Mouse (Mus musculus): ENCODE measurements around the gene Necab3. TPM values are rescaled to one million over a fixed set of nuclear protein-coding genes. Genes with fewer than 3 reads are reported as not detected.
A peak's percentile ranks its signal among the peaks of the same experiment; 100 is the strongest.

Necab3 gene
- polyA plus RNA-seq, 1 experiment, result 1.5 TPM

- no peak for DNase-seq
- H3K4me3 ChIP-seq (ENCODE audit: insufficient read depth, low read depth, low read length), result no peak overlapping the region
- H3K27me3 ChIP-seq (replicated peaks; ENCODE audit: control insufficient read depth, insufficient read depth, low read length), result no peaks in the 10 kb centered on the region
- WGBS, result 97% methylated on average over 2 of the region's 2 CpGs
- no peak for TF ChIP-seq CTCF (conservative IDR thresholded peaks at IDR 0.05; ENCODE audit: insufficient read depth, insufficient read length, low read depth, low read length)
- TF ChIP-seq POLR2A (IDR thresholded peaks at IDR 0.05; ENCODE audit: low read depth, low read length), result no peak
- no peak overlapping the region for H3K27ac ChIP-seq (ENCODE audit: insufficient read depth, low read depth, low read length)
- peaks cover 6% of the 10 kb centered on the region for H3K36me3 ChIP-seq (ENCODE audit: control insufficient read depth, insufficient read depth, low read length)
- H3K4me1 ChIP-seq (ENCODE audit: control insufficient read depth, insufficient read depth, low read length), result no peaks in the 10 kb centered on the region
Observed at GRCm38 (mm10) chr2:154525285-154525684, 33.4 kb downstream of the Necab3 start.

DNA sequence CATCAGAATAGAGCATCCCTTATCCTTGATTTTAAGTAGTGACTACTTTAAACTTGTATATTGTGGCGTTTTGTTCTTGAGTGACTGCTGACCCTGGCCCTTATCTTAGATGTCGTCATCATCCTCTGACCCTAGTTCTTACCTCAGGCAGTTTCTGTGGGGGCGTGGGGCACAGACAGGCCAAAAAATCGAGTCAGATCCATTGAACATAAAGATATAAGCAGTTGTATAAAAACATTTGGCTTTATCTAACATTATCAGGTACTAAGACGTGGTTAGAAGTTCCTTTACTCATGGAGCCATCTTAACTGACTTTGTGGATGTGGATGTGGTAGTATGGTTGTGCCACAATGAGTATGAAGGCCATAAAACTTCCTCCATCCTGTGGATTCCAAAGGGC is 36.4 kb downstream of the Necab3 start:
- no peak for DNase-seq
- TF ChIP-seq POLR2A (IDR thresholded peaks at IDR 0.05; ENCODE audit: low read depth, low read length) (no peak), CTCF (conservative IDR thresholded peaks at IDR 0.05; ENCODE audit: insufficient read depth, insufficient read length, low read depth, low read length) (no peak)
- WGBS, result 91% methylated on average over 5 of the region's 5 CpGs
- no peaks in the 10 kb centered on the region for H3K4me1 ChIP-seq (ENCODE audit: control insufficient read depth, insufficient read depth, low read length)
- H3K4me3 ChIP-seq (ENCODE audit: insufficient read depth, low read depth, low read length), result no peak overlapping the region
- no peaks in the 10 kb centered on the region for H3K27me3 ChIP-seq (replicated peaks; ENCODE audit: control insufficient read depth, insufficient read depth, low read length)
- no peak overlapping the region for H3K27ac ChIP-seq (ENCODE audit: insufficient read depth, low read depth, low read length)
- peaks cover 10% of the 10 kb centered on the region for H3K36me3 ChIP-seq (ENCODE audit: control insufficient read depth, insufficient read depth, low read length)

DNA sequence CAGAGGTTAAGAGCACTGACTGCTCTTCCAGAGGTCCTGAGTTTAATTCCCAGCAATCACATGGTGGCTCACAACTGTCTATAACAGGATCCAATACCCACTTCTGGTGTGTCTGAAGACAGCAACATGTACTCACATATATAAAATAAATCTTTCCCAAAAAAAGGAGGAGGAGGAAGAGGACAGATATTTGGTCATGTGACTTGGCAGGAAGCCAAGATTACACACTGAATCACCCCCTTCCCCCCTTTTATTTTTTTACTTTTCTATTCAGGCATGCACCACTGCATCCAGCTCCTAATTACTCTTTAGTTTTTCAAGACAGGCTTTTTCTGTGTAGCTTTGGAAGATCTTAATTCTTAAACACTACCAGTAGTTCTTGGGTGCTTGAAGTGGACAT is 37.2 kb downstream of the Necab3 start:
- no peak for DNase-seq
- Histone ChIP-seq H3K27ac (ENCODE audit: insufficient read depth, low read depth, low read length) (no peak overlapping the region), H3K4me1 (ENCODE audit: control insufficient read depth, insufficient read depth, low read length) (peaks cover 3% of the 10 kb centered on the region; the same call in 1 of the 2 replicates), H3K36me3 (ENCODE audit: control insufficient read depth, insufficient read depth, low read length) (peaks cover 10% of the 10 kb centered on the region), H3K4me3 (ENCODE audit: insufficient read depth, low read depth, low read length) (no peak overlapping the region), H3K27me3 (replicated peaks; ENCODE audit: control insufficient read depth, insufficient read depth, low read length) (no peaks in the 10 kb centered on the region)
- TF ChIP-seq CTCF (conservative IDR thresholded peaks at IDR 0.05; ENCODE audit: insufficient read depth, insufficient read length, low read depth, low read length), result no peak
- TF ChIP-seq POLR2A (IDR thresholded peaks at IDR 0.05; ENCODE audit: low read depth, low read length), result no peak

DNA sequence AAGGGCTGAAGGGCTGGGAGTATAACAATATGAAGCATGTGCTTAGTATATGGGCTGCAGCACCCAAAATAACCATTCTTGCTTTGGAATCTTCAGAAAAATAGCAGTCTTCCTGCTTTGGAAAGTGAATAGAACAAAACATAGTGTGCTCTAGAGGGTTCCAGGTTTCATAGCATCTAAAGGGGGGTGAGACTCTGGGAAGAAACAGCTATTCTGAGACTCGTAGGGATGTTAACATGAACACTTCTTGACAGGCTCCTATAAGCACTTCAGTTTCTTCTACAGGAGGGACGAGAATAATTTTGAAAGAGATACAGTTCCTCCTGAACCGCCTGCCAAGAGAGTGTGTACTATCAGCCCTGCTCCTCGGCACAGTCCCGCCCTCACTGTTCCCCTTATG is 41.3 kb downstream of the Necab3 start:
- H3K4me3 ChIP-seq (ENCODE audit: insufficient read depth, low read depth, low read length), result no peak overlapping the region
- H3K27ac ChIP-seq (ENCODE audit: insufficient read depth, low read depth, low read length), result no peak overlapping the region; the same call in 1 of the 2 replicates
- WGBS, result 95% methylated on average over 5 of the region's 5 CpGs
- peaks cover 5% of the 10 kb centered on the region for H3K36me3 ChIP-seq (ENCODE audit: control insufficient read depth, insufficient read depth, low read length)
- no peak for TF ChIP-seq CTCF (conservative IDR thresholded peaks at IDR 0.05; ENCODE audit: insufficient read depth, insufficient read length, low read depth, low read length)
- no peak for TF ChIP-seq POLR2A (IDR thresholded peaks at IDR 0.05; ENCODE audit: low read depth, low read length)
- H3K27me3 ChIP-seq (replicated peaks; ENCODE audit: control insufficient read depth, insufficient read depth, low read length), result no peaks in the 10 kb centered on the region
- DNase-seq, result no peak
- peaks cover 3% of the 10 kb centered on the region; the same call in 1 of the 2 replicates for H3K4me1 ChIP-seq (ENCODE audit: control insufficient read depth, insufficient read depth, low read length)

- TF ChIP-seq POLR2A (IDR thresholded peaks at IDR 0.05; ENCODE audit: low read depth, low read length) (no peak), CTCF (conservative IDR thresholded peaks at IDR 0.05; ENCODE audit: insufficient read depth, insufficient read length, low read depth, low read length) (no peak)
- DNase-seq, result no peak
- no peaks in the 10 kb centered on the region for H3K27me3 ChIP-seq (replicated peaks; ENCODE audit: control insufficient read depth, insufficient read depth, low read length)
- peaks cover 3% of the 10 kb centered on the region for H3K36me3 ChIP-seq (ENCODE audit: control insufficient read depth, insufficient read depth, low read length)
- peaks cover 3% of the 10 kb centered on the region; the same call in 1 of the 2 replicates for H3K4me1 ChIP-seq (ENCODE audit: control insufficient read depth, insufficient read depth, low read length)
- no peak overlapping the region for H3K4me3 ChIP-seq (ENCODE audit: insufficient read depth, low read depth, low read length)
- peak overlapping the region; percentile 31; the same call in 1 of the 2 replicates for H3K27ac ChIP-seq (ENCODE audit: insufficient read depth, low read depth, low read length)
- 62% methylated on average over 3 of the region's 3 CpGs for WGBS
Observed at GRCm38 (mm10) chr2:154516944-154517343, 41.7 kb downstream of the Necab3 start.

DNA sequence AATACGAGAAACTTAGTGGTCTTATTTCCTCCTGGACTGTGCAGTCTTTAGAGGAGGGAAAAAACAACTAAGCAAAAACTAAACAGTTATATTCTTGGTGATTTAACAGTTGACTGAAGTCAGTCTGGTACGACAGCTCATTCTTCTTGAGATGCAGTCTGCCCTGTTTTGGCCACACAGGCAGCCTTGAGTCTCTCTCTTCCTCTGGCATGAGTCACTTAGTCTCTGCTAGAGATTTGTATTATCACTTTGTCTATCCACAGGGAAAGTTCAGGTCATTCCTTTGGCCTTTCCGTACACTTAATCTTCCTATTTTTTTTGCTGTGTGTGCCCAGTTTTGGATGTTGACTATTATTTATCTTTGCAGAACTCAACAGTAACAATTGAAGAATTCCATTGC is 48.5 kb downstream of the Necab3 start:
- no peaks in the 10 kb centered on the region for H3K27me3 ChIP-seq (replicated peaks; ENCODE audit: control insufficient read depth, insufficient read depth, low read length)
- WGBS, result 85% methylated on average over 3 of the region's 3 CpGs
- DNase-seq, result no peak
- TF ChIP-seq CTCF (conservative IDR thresholded peaks at IDR 0.05; ENCODE audit: insufficient read depth, insufficient read length, low read depth, low read length), result no peak
- no peak for TF ChIP-seq POLR2A (IDR thresholded peaks at IDR 0.05; ENCODE audit: low read depth, low read length)
- H3K4me3 ChIP-seq (ENCODE audit: insufficient read depth, low read depth, low read length), result no peak overlapping the region
- H3K4me1 ChIP-seq (ENCODE audit: control insufficient read depth, insufficient read depth, low read length), result peaks cover 3% of the 10 kb centered on the region; the same call in 1 of the 2 replicates
- H3K36me3 ChIP-seq (ENCODE audit: control insufficient read depth, insufficient read depth, low read length), result peaks cover 3% of the 10 kb centered on the region; the same call in 1 of the 2 replicates
- no peak overlapping the region for H3K27ac ChIP-seq (ENCODE audit: insufficient read depth, low read depth, low read length)

GRCm38 (mm10) chr2:154508450-154508849 is 50.2 kb downstream of the Necab3 start:
- no peak overlapping the region for H3K4me3 ChIP-seq (ENCODE audit: insufficient read depth, low read depth, low read length)
- H3K36me3 ChIP-seq (ENCODE audit: control insufficient read depth, insufficient read depth, low read length), result peaks cover 3% of the 10 kb centered on the region; the same call in 1 of the 2 replicates
- WGBS, result 86% methylated on average over 4 of the region's 4 CpGs
- H3K27ac ChIP-seq (ENCODE audit: insufficient read depth, low read depth, low read length), result no peak overlapping the region
- peaks cover 3% of the 10 kb centered on the region; the same call in 1 of the 2 replicates for H3K4me1 ChIP-seq (ENCODE audit: control insufficient read depth, insufficient read depth, low read length)
- TF ChIP-seq CTCF (conservative IDR thresholded peaks at IDR 0.05; ENCODE audit: insufficient read depth, insufficient read length, low read depth, low read length) (no peak), POLR2A (IDR thresholded peaks at IDR 0.05; ENCODE audit: low read depth, low read length) (no peak)
- DNase-seq, result no peak
- no peaks in the 10 kb centered on the region for H3K27me3 ChIP-seq (replicated peaks; ENCODE audit: control insufficient read depth, insufficient read depth, low read length)

Measured in kidney, adult 2 months (tissue).